Mouse (Mus musculus): Measurements from ENCODE around the gene Uqcrq. TPM values are rescaled to one million over a fixed set of nuclear protein-coding genes. Genes with fewer than 3 reads are reported as not detected.

Uqcrq gene
- polyA plus RNA-seq (2014; fragmentation: Nextera tagmentation; extraction: Ambion mirVana) = 637 and 819 TPM in 2 replicates

GRCm38 (mm10) chr11:53430670-53431346 lies at the start of gene Uqcrq, which contains the start of gene Gdf9:
Uqcrq (minus strand) TSS chr11:53430831.
Gdf9 (plus strand) TSS chr11:53431023.
- under 1% methylated on average over 44 of the region's 44 CpGs for WGBS
- Histone ChIP-seq H3K9me3 (replicated peaks; ENCODE audit: control insufficient read depth, low read length) (no peaks in the 10 kb centered on the region), H3K9ac (ENCODE audit: low read length) (peak within 1 kb of the TSS; percentile 88), H3K4me3 (ENCODE audit: low read depth, low read length) (peak within 1 kb of the TSS; percentile 92), H3K4me2 (ENCODE audit: low read length) (peak within 1 kb of the TSS; percentile 92), H3K27me3 (replicated peaks; ENCODE audit: control insufficient read depth, insufficient read depth, low read length) (no peaks in the 10 kb centered on the region), H3K27ac (ENCODE audit: low read depth, low read length) (peak within 1 kb of the TSS; percentile 67), H3K4me1 (ENCODE audit: control insufficient read depth, insufficient read depth, low read length) (peaks cover 8% of the 10 kb centered on the region; the same call in 1 of the 2 replicates), H3K36me3 (ENCODE audit: control insufficient read depth, insufficient read depth, low read length) (peaks cover 7% of the 10 kb centered on the region)
- peak; percentile 100 for DNase-seq (ENCODE audit: low spot score)
- peak; percentile 97 for ATAC-seq

GRCm38 (mm10) chr11:53479783-53480301 lies 49.2 kb upstream of the Uqcrq start, which contains the start of the genes Gm9945 and Sowaha:
Gm9945 (plus strand) TSS chr11:53480166.
Sowaha (minus strand) TSS chr11:53480274.
- H3K36me3 ChIP-seq (ENCODE audit: control insufficient read depth, insufficient read depth, low read length) = no peaks in the 10 kb centered on the region
- H3K27ac ChIP-seq (ENCODE audit: low read depth, low read length) = 0 out of 2 replicates have a peak within 1 kb of the TSS, but pooled peaks have one; percentile 21
- ATAC-seq = no peak; the same call in 1 of the 2 replicates
- H3K9ac ChIP-seq (ENCODE audit: low read length) = peak within 1 kb of the TSS; percentile 55
- H3K4me2 ChIP-seq (ENCODE audit: low read length) = peak within 1 kb of the TSS; percentile 62
- peak within 1 kb of the TSS; percentile 39 for H3K4me3 ChIP-seq (ENCODE audit: low read depth, low read length)
- 0 out of 2 replicates have a peak, but pooled peaks cover 2% of the 10 kb centered on the region for H3K9me3 ChIP-seq (replicated peaks; ENCODE audit: control insufficient read depth, low read length)
- H3K4me1 ChIP-seq (ENCODE audit: control insufficient read depth, insufficient read depth, low read length) = peaks cover 10% of the 10 kb centered on the region; the same call in 1 of the 2 replicates
- 3% methylated on average over 40 of the region's 40 CpGs for WGBS
- peaks cover 36% of the 10 kb centered on the region for H3K27me3 ChIP-seq (replicated peaks; ENCODE audit: control insufficient read depth, insufficient read depth, low read length)
- peak; percentile 29 for DNase-seq (ENCODE audit: low spot score)

DNA sequence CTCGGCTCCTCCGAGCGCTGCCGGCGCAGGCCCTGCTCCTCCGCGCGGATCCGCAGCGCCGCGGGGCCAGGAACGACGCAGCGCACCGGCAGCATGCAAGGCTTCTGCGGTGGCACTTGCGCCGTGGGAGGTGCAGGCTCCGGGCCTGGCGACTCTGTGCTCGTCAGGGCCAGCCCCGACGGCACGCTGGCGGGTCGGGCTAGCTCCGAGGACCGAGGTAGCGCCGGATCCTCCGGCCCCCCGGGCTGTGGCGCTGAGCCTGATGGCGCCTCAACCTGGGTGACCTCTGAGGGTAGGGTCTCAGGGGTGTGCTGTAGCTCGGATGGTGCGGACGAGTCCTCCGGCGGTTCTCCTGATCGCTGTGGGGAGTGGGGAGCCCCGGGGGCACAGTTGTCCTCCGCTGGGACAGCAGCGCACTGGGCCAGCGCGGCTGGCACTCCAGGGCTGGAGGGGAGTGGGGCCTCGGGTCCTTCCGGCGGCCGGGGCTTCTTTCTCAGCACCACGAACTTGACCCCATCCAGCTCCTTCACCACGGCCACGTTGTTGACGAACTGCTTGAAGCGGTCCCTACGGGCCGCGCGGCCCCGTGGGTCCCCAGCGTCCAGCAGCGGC lies 48.6 kb upstream of the Uqcrq start:
- Histone ChIP-seq H3K36me3 (ENCODE audit: control insufficient read depth, insufficient read depth, low read length) (no peaks in the 10 kb centered on the region), H3K27me3 (replicated peaks; ENCODE audit: control insufficient read depth, insufficient read depth, low read length) (peaks cover 36% of the 10 kb centered on the region), H3K9me3 (replicated peaks; ENCODE audit: control insufficient read depth, low read length) (0 out of 2 replicates have a peak, but pooled peaks cover 2% of the 10 kb centered on the region), H3K4me2 (ENCODE audit: low read length) (peak overlapping the region; percentile 62), H3K9ac (ENCODE audit: low read length) (peak overlapping the region; percentile 55), H3K27ac (ENCODE audit: low read depth, low read length) (0 out of 2 replicates have a peak overlapping the region, but pooled peaks have one; percentile 21), H3K4me1 (ENCODE audit: control insufficient read depth, insufficient read depth, low read length) (peaks cover 14% of the 10 kb centered on the region; the same call in 1 of the 2 replicates), H3K4me3 (ENCODE audit: low read depth, low read length) (peak overlapping the region; percentile 39)
- peak; percentile 46; the same call in 1 of the 2 replicates for ATAC-seq
- WGBS = 1% methylated on average over 61 of the region's 62 CpGs
- DNase-seq (ENCODE audit: low spot score) = peak; percentile 23

DNA sequence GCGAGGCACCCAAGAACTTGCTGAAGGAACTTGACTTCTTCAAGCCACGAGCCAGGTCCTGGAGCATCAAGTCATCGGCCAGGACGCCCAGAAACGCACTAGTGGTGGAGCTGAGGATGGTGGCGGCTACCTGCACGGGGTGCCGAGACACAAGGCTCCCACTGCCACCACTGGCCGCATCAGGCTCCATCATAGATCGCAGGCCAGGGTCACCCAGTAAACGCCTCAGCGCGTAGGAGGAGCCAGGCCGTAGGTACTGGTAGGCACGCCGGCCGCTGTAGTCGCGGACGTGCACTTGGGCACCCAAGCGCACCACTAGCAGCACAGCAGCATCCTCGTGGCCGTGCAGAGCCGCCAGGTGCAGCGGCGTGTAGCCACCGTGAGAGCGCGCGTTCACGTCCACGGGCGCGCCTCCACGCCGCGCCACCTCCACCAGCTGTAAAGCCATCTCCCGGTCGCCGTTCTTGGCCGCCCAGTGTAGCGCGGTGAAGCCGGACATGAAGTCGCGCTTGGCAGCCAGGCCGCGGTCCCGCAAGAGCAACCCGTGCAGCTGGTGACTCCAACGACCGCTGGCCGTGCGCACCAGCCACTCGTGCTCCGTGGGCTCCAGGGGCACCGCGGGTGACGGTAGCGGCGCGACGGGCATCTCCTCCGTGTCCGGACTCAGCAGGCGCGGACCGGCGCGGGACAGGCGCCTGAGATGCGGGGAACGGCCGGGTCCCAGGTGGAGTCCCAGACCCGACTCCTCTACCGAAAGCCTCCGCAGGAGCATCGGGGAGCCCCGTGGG lies 47.9 kb upstream of the Uqcrq start:
- 5% methylated on average over 79 of the region's 79 CpGs for WGBS
- H3K4me3 ChIP-seq (ENCODE audit: low read depth, low read length) = peak overlapping the region; percentile 39
- H3K4me2 ChIP-seq (ENCODE audit: low read length) = peak overlapping the region; percentile 62
- no peak overlapping the region for H3K27ac ChIP-seq (ENCODE audit: low read depth, low read length)
- 0 out of 2 replicates have a peak, but pooled peaks cover 2% of the 10 kb centered on the region for H3K9me3 ChIP-seq (replicated peaks; ENCODE audit: control insufficient read depth, low read length)
- peaks cover 36% of the 10 kb centered on the region for H3K27me3 ChIP-seq (replicated peaks; ENCODE audit: control insufficient read depth, insufficient read depth, low read length)
- ATAC-seq (0 out of 2 replicates have a peak, but pooled peaks have one; percentile 10), DNase-seq (ENCODE audit: low spot score) (peak; percentile 17)
- H3K36me3 ChIP-seq (ENCODE audit: control insufficient read depth, insufficient read depth, low read length) = no peaks in the 10 kb centered on the region
- peaks cover 14% of the 10 kb centered on the region; the same call in 1 of the 2 replicates for H3K4me1 ChIP-seq (ENCODE audit: control insufficient read depth, insufficient read depth, low read length)
- peak overlapping the region; percentile 55 for H3K9ac ChIP-seq (ENCODE audit: low read length)

GRCm38 (mm10) chr11:53477833-53478232 lies 47.2 kb upstream of the Uqcrq start:
- H3K9me3 ChIP-seq (replicated peaks; ENCODE audit: control insufficient read depth, low read length) = 0 out of 2 replicates have a peak, but pooled peaks cover 2% of the 10 kb centered on the region
- no peak for DNase-seq (ENCODE audit: low spot score)

GRCm38 (mm10) chr11:53475620-53476019 lies 45.0 kb upstream of the Uqcrq start:
- H3K36me3 ChIP-seq (ENCODE audit: control insufficient read depth, insufficient read depth, low read length) = no peaks in the 10 kb centered on the region
- H3K27ac ChIP-seq (ENCODE audit: low read depth, low read length) = peak overlapping the region; percentile 78; the same call in 1 of the 2 replicates
- H3K9me3 ChIP-seq (replicated peaks; ENCODE audit: control insufficient read depth, low read length) = 0 out of 2 replicates have a peak, but pooled peaks cover 2% of the 10 kb centered on the region
- peak overlapping the region; percentile 33 for H3K4me2 ChIP-seq (ENCODE audit: low read length)
- H3K27me3 ChIP-seq (replicated peaks; ENCODE audit: control insufficient read depth, insufficient read depth, low read length) = peaks cover 28% of the 10 kb centered on the region
- WGBS = 18% methylated on average over 8 of the region's 8 CpGs
- H3K4me3 ChIP-seq (ENCODE audit: low read depth, low read length) = no peak overlapping the region
- DNase-seq (ENCODE audit: low spot score) (peak; percentile 73), ATAC-seq (0 out of 2 replicates have a peak, but pooled peaks have one; percentile 40)
- no peak overlapping the region; the same call in 1 of the 2 replicates for H3K9ac ChIP-seq (ENCODE audit: low read length)
- H3K4me1 ChIP-seq (ENCODE audit: control insufficient read depth, insufficient read depth, low read length) = peaks cover 16% of the 10 kb centered on the region

More at GRCm38 (mm10) chr11:53477833-53478232, 47.2 kb upstream of the Uqcrq start:
- no peak overlapping the region for H3K4me2 ChIP-seq (ENCODE audit: low read length)
- no peak overlapping the region for H3K9ac ChIP-seq (ENCODE audit: low read length)
- H3K4me3 ChIP-seq (ENCODE audit: low read depth, low read length) = no peak overlapping the region
- no peak for ATAC-seq
- H3K27ac ChIP-seq (ENCODE audit: low read depth, low read length) = no peak overlapping the region
- H3K27me3 ChIP-seq (replicated peaks; ENCODE audit: control insufficient read depth, insufficient read depth, low read length) = peaks cover 36% of the 10 kb centered on the region
- no peaks in the 10 kb centered on the region for H3K36me3 ChIP-seq (ENCODE audit: control insufficient read depth, insufficient read depth, low read length)
- peaks cover 14% of the 10 kb centered on the region; the same call in 1 of the 2 replicates for H3K4me1 ChIP-seq (ENCODE audit: control insufficient read depth, insufficient read depth, low read length)
- WGBS = 58% methylated on average over 7 of the region's 7 CpGs

DNA sequence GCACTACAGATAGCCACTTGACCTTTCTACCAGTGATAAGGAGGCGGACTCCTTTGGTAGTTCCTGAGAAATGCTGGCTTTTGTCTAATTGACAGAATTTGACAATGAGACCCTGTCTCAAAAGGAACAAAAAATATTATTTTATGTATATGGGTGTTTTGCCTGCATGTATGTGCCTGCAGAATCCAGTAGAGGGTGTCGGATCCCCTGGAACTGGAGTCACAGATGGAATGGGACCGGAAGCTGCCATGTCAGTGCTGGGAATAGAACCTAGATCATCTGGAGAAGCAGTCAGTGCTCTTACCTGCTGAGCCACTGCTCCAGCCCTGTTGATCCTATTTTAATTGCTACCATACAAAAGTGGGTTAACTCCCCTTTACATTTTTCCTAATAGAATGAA lies 42.1 kb upstream of the Uqcrq start:
- WGBS = 81% methylated on average over 3 of the region's 3 CpGs
- ATAC-seq (no peak), DNase-seq (ENCODE audit: low spot score) (no peak)
- H3K27ac ChIP-seq (ENCODE audit: low read depth, low read length) = no peak overlapping the region
- H3K36me3 ChIP-seq (ENCODE audit: control insufficient read depth, insufficient read depth, low read length) = no peaks in the 10 kb centered on the region
- no peak overlapping the region for H3K4me2 ChIP-seq (ENCODE audit: low read length)
- H3K4me3 ChIP-seq (ENCODE audit: low read depth, low read length) = no peak overlapping the region
- no peaks in the 10 kb centered on the region for H3K9me3 ChIP-seq (replicated peaks; ENCODE audit: control insufficient read depth, low read length)
- H3K4me1 ChIP-seq (ENCODE audit: control insufficient read depth, insufficient read depth, low read length) = peaks cover 15% of the 10 kb centered on the region
- peaks cover under 1% of the 10 kb centered on the region for H3K27me3 ChIP-seq (replicated peaks; ENCODE audit: control insufficient read depth, insufficient read depth, low read length)
- no peak overlapping the region for H3K9ac ChIP-seq (ENCODE audit: low read length)
